Mouse (Mus musculus) gastrocnemius, postnatal 4 days (tissue): ENCODE data around the gene Gm21870. TPM values are rescaled to one million over a fixed set of nuclear protein-coding genes. Genes with fewer than 3 reads are reported as not detected.
"Not testable (repeated sequence)": the region's sequence is repeated elsewhere in the genome, so short reads cannot be mapped to it uniquely, and the experiment has no call there.

Experiments used
- DNase-seq, 2 experiments: peaks; one replicate each; pipeline ENCODE4 v3.0.0; 2021 to 2022; ENCODE audit warnings: low spot score in 2 of 2, mixed read lengths in 2 of 2
- long read RNA-seq, 2 experiments: library from polyadenylated mRNA; stranded (forward); transcript quantifications; one replicate each; pipeline ENCODE4 v2.0.0; 2021
- total RNA-seq, 2 experiments: library from RNA; stranded (reverse); gene quantifications; 2 replicates each; pipeline ENCODE4 v1.2.3; 2021

Gm21870 gene
- total RNA-seq: not detected
- long read RNA-seq, experiment 1: 0 reads
- long read RNA-seq, experiment 2: 0 reads

- not testable (repeated sequence) for DNase-seq
Measured at GRCm38 (mm10) chrX:33986716-33987115, at the start of gene Gm21870. TSS of gene Gm21870 (minus strand) at chrX:33986816.

GRCm38 (mm10) chrX:33956440-33956839, 30.2 kb downstream of the Gm21870 start, which contains the start of gene Btbd35f6:
TSS of gene Btbd35f6 (minus strand) at chrX:33956540.
- DNase-seq: not testable (repeated sequence)

Other genes starting within 250 kb of the Gm21870 start
- not detected for gene Btbd35f6, start 30.3 kb downstream of the Gm21870 start, total RNA-seq
- not detected for gene Btbd35f9, start 174.7 kb upstream of the Gm21870 start, total RNA-seq